Mouse (Mus musculus) retina, postnatal 7 days (tissue): ENCODE results near the gene Slc2a3.

Experiments
- DNase-seq: peaks from one replicate; pipeline ENCODE4 v3.0.0-alpha.2; 2012; ENCODE audit warnings: low read depth, low spot score

The Slc2a3 gene

GRCm38 (mm10) chr6:122801301-122801800 lies at the start of gene Slc2a3:
TSS of gene Slc2a3 (minus strand) at chr6:122801640.
- no peak for DNase-seq

GRCm38 (mm10) chr6:122843759-122844158 lies 42.3 kb upstream of the Slc2a3 start:
- DNase-seq = no peak

GRCm38 (mm10) chr6:122837539-122837938 lies 36.1 kb upstream of the Slc2a3 start:
- DNase-seq = no peak

- no peak for DNase-seq
Measured at GRCm38 (mm10) chr6:122836974-122837373, 35.5 kb upstream of the Slc2a3 start.

GRCm38 (mm10) chr6:122834365-122834764 lies 32.9 kb upstream of the Slc2a3 start:
- no peak for DNase-seq

- DNase-seq = no peak
Measured at GRCm38 (mm10) chr6:122832880-122833279, 31.4 kb upstream of the Slc2a3 start.

GRCm38 (mm10) chr6:122828086-122828485 lies 26.6 kb upstream of the Slc2a3 start:
- no peak for DNase-seq

- peak; percentile 49 for DNase-seq
Measured at GRCm38 (mm10) chr6:122825923-122826742, 24.7 kb upstream of the Slc2a3 start.

- no peak for DNase-seq
Measured at GRCm38 (mm10) chr6:122825166-122825565, 23.7 kb upstream of the Slc2a3 start.

GRCm38 (mm10) chr6:122824086-122824485 lies 22.6 kb upstream of the Slc2a3 start:
- no peak for DNase-seq

- DNase-seq = no peak
Measured at GRCm38 (mm10) chr6:122821822-122822221, 20.4 kb upstream of the Slc2a3 start.

- DNase-seq = no peak
Measured at GRCm38 (mm10) chr6:122820799-122821650, 19.6 kb upstream of the Slc2a3 start.

GRCm38 (mm10) chr6:122820071-122820798 lies 18.8 kb upstream of the Slc2a3 start:
- DNase-seq = no peak

- DNase-seq = peak; percentile 50
Measured at GRCm38 (mm10) chr6:122819306-122820070, 18.0 kb upstream of the Slc2a3 start, which contains the start of gene Foxj2. TSS of gene Foxj2 (plus strand) at chr6:122819914.

GRCm38 (mm10) chr6:122813640-122814039 lies 12.2 kb upstream of the Slc2a3 start:
- DNase-seq = no peak

- no peak for DNase-seq
Measured at GRCm38 (mm10) chr6:122812716-122813115, 11.3 kb upstream of the Slc2a3 start.

GRCm38 (mm10) chr6:122811771-122812600 lies 10.5 kb upstream of the Slc2a3 start:
- DNase-seq = peak; percentile 28

GRCm38 (mm10) chr6:122811280-122811652 lies 9.8 kb upstream of the Slc2a3 start:
- peak; percentile 75 for DNase-seq

GRCm38 (mm10) chr6:122810615-122811279 lies 9.3 kb upstream of the Slc2a3 start:
- DNase-seq = peak; percentile 93
